14 mouse cellular contexts compared by ENCODE assay signal in genomic region chr5:5185987-5186742, GRCm38 (mm10).
DNase-seq lines count a peak whose midpoint lies in the region; ATAC-seq and TF ChIP-seq lines count a peak whose summit lies in the region.
"Had no signal": no experiment of that assay in that cellular context is flagged by ENCODE, and none has a peak within 500 bp of the region (broad histone marks: within the 10 kb centered on the region; RNA-seq: fewer than 3 reads in every experiment).

No protein-coding gene starts in this region.

- no peak for TF ChIP-seq CTCF in liver, adult 2 months (IDR thresholded peaks at IDR 0.05; ENCODE audit: low read depth, low read length)
- no peak for TF ChIP-seq CTCF in layer of hippocampus, adult 2 months (conservative IDR thresholded peaks at IDR 0.05)

- H3K4me3 ChIP-seq in liver, adult 2 months (ENCODE audit: insufficient read depth, low read depth, low read length), result no peak overlapping the region
- H3K4me3 ChIP-seq in layer of hippocampus, adult 2 months, result no peak overlapping the region
- H3K4me3 ChIP-seq: heart, embryonic 13.5 days; neural tube, embryonic 15.5 days had no signal

- H3K27me3 ChIP-seq in liver, adult 2 months (ENCODE audit: control insufficient read depth, insufficient read depth, low read length), result no peaks in the 10 kb centered on the region
- H3K27me3 ChIP-seq: heart, embryonic 13.5 days; neural tube, embryonic 15.5 days had no signal

- peaks cover 5% of the 10 kb centered on the region; the same call in 1 of the 2 replicates for H3K4me1 ChIP-seq in liver, adult 2 months (ENCODE audit: control insufficient read depth, insufficient read depth, low read length)
- H3K4me1 ChIP-seq: neural tube, embryonic 15.5 days had no signal

- no peak for TF ChIP-seq POLR2A in liver, adult 2 months (IDR thresholded peaks at IDR 0.05; ENCODE audit: extremely low read depth, insufficient read depth, low read length)

- whole genome bisulfite sequencing in liver, adult 2 months, result 2% methylated on average over 3 of the region's 3 CpGs

- no peaks in the 10 kb centered on the region for H3K36me3 ChIP-seq in liver, adult 2 months (ENCODE audit: control insufficient read depth, insufficient read depth, low read length)
- H3K36me3 ChIP-seq: heart, embryonic 13.5 days; neural tube, embryonic 15.5 days had no signal

- H3K27ac ChIP-seq in liver, adult 2 months (replicated peaks; ENCODE audit: insufficient read depth, low read depth, low read length), result no peak overlapping the region
- H3K27ac ChIP-seq in layer of hippocampus, adult 2 months, result no peak overlapping the region
- H3K27ac ChIP-seq: heart, embryonic 13.5 days; hindbrain, embryonic 14.5 days; neural tube, embryonic 15.5 days had no signal

- H3K79me2 ChIP-seq in liver, adult 2 months (ENCODE audit: control insufficient read depth, insufficient read depth, low read length), result no peaks in the 10 kb centered on the region

- peak; percentile 8 for DNase-seq in heart, adult 11 months
- DNase-seq in heart, adult 18-20 months, result no peak
- peak; percentile 56 for DNase-seq in c-Kit-positive CD71-positive TER-119-negative erythroid progenitor cells, embryonic 14.5 days (ENCODE audit: low read depth)
- DNase-seq in liver, adult 2 months (ENCODE audit: extremely low read depth, low read depth, low spot score), result peak; percentile 71
- DNase-seq in thymus, postnatal 10 days (ENCODE audit: low spot score in 2 of 2), result no peak
- no peak for DNase-seq in layer of hippocampus, adult 2 months (ENCODE audit: low spot score in 2 of 2)
- DNase-seq: lung, postnatal 4 days; right cerebral cortex, adult 18-20 months; thymus, postnatal 36 days had no signal

- no peak overlapping the region for H3K9ac ChIP-seq in liver, adult 2 months (ENCODE audit: low read depth, low read length)
- H3K9ac ChIP-seq: heart, embryonic 13.5 days; hindbrain, embryonic 14.5 days; neural tube, embryonic 15.5 days had no signal

- peak; percentile 94 for ATAC-seq in megakaryocyte-erythroid progenitor cell, adult 5-6 weeks (replicated peaks; ENCODE audit: low FRiP score, low TSS enrichment, poor library complexity, severe bottlenecking)
- no peak for ATAC-seq in inflammation-experienced regulatory T-cells, adult 6 months

Comparison
In these comparisons a context has a peak if more than half of its experiments do, and no peak if none do; other contexts are left out.
1. DNase-seq: peak in heart, adult 11 months (single experiment), c-Kit-positive CD71-positive TER-119-negative erythroid progenitor cells, embryonic 14.5 days (single experiment) and liver, adult 2 months (single experiment); none in heart, adult 18-20 months (0 of 2), thymus, postnatal 10 days (0 of 2) and layer of hippocampus, adult 2 months (0 of 2).